Mouse (Mus musculus) midbrain, embryonic 16.5 days (tissue): ENCODE data around the gene Ccni. TPM values are rescaled to one million over a fixed set of nuclear protein-coding genes. Genes with fewer than 3 reads are reported as not detected.

Source experiments
- ATAC-seq: fragments of 200-750 bp; cut with Nextera tagmentation; 2 replicates; pipeline ENCODE4 v1.8.0; 2017; ENCODE audit warnings: moderate TSS enrichment
- H3K27ac ChIP-seq: fragments of 300-500 bp; sonication (generic); 2 replicates; pipeline ENCODE4 v1.5.1; 2014; ENCODE audit warnings: mild to moderate bottlenecking, low read length, mixed read lengths
- H3K27me3 ChIP-seq: fragments of 300-500 bp; sonication (generic); 2 replicates; pipeline ENCODE4 v1.6.1; 2014; ENCODE audit warnings: low read depth, low read length, mixed read lengths; ENCODE audit not compliant: control insufficient read depth, insufficient read depth
- H3K36me3 ChIP-seq: fragments of 300-500 bp; sonication (generic); 2 replicates; pipeline ENCODE4 v1.6.1; 2014; ENCODE audit warnings: mild to moderate bottlenecking, low read length, moderate library complexity, mixed read lengths; ENCODE audit not compliant: control insufficient read depth, insufficient read depth
- H3K4me1 ChIP-seq: fragments of 300-500 bp; sonication (generic); 2 replicates; pipeline ENCODE4 v1.6.1; 2014; ENCODE audit warnings: mild to moderate bottlenecking, low read length, mixed read lengths; ENCODE audit not compliant: control insufficient read depth, insufficient read depth
- H3K4me2 ChIP-seq: fragments of 300-500 bp; sonication (generic); 2 replicates; pipeline ENCODE4 v1.6.1; 2014; ENCODE audit warnings: mild to moderate bottlenecking, low read length, mixed read lengths
- H3K4me3 ChIP-seq: fragments of 300-500 bp; sonication (generic); 2 replicates; pipeline ENCODE4 v1.5.1; 2014; ENCODE audit warnings: low read depth, mild to moderate bottlenecking, low read length, moderate library complexity, mixed read lengths
- H3K9ac ChIP-seq: fragments of 300-500 bp; sonication (generic); 2 replicates; pipeline ENCODE4 v1.6.1; 2014; ENCODE audit warnings: low read depth, low read length, mixed read lengths
- H3K9me3 ChIP-seq: fragments of 300-500 bp; sonication (generic); replicated peaks from 2 replicates; pipeline ENCODE4 v1.6.1; 2014; ENCODE audit warnings: mild to moderate bottlenecking, low read length, mixed read lengths; ENCODE audit not compliant: control insufficient read depth, poor library complexity, severe bottlenecking
- WGBS: fragments of 180-500 bp; shearing (Covaris S2); extraction: QIAGEN DNeasy Blood & Tissue Kit; methylation state at CpG from one replicate; pipeline ENCODE4 v1.1.7; 2014; 5-methylcytosine and 5-hydroxymethylcytosine counted together
- polyA plus RNA-seq: library from polyadenylated mRNA; unstranded; fragments of >200 nt; fragmentation: Nextera tagmentation; extraction: Ambion mirVana; gene quantifications from 2 replicates; pipeline ENCODE4 v1.2.1, GENCODE M21; 2015

Gene Ccni
- polyA plus RNA-seq, 1 experiment from 2014 or later = 135 TPM

DNA sequence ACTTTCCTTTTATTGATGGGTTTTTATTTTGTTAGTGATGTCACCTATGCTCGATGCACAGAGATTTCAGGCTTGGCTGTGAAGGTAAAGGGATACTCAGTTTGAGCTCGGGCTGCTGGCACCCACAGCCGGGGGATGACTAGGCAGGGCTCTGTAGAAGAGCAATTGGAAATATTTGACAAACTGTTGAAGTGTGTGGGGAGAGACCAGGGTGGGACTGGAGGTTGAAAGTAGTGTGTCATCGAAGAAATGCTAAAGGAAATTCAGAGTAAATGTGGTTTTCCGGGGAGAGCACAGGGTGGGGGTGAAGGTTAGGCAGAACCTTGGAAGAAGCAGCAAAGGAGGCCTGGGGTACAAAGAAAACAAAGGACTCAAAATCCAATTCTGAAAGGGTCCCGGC, 54.3 kb downstream of the Ccni start:
- no peaks in the 10 kb centered on the region for H3K9me3 ChIP-seq
- H3K4me2 ChIP-seq = no peak overlapping the region
- no peak overlapping the region for H3K27ac ChIP-seq
- no peaks in the 10 kb centered on the region for H3K4me1 ChIP-seq
- H3K27me3 ChIP-seq = no peaks in the 10 kb centered on the region
- no peak for ATAC-seq
- no peak overlapping the region for H3K9ac ChIP-seq
- 0 out of 2 replicates have a peak, but pooled peaks cover 5% of the 10 kb centered on the region for H3K36me3 ChIP-seq
- no peak overlapping the region for H3K4me3 ChIP-seq
- 79% methylated on average over 6 of the region's 6 CpGs for WGBS

GRCm38 (mm10) chr5:93149969-93150777, 56.1 kb downstream of the Ccni start:
- Histone ChIP-seq H3K27me3 (no peaks in the 10 kb centered on the region), H3K36me3 (0 out of 2 replicates have a peak, but pooled peaks cover 3% of the 10 kb centered on the region), H3K4me1 (no peaks in the 10 kb centered on the region; the same call in 1 of the 2 replicates), H3K4me3 (no peak overlapping the region), H3K27ac (no peak overlapping the region), H3K9ac (no peak overlapping the region), H3K4me2 (no peak overlapping the region), H3K9me3 (no peaks in the 10 kb centered on the region)
- 82% methylated on average over 11 of the region's 12 CpGs for WGBS
- ATAC-seq = no peak

DNA sequence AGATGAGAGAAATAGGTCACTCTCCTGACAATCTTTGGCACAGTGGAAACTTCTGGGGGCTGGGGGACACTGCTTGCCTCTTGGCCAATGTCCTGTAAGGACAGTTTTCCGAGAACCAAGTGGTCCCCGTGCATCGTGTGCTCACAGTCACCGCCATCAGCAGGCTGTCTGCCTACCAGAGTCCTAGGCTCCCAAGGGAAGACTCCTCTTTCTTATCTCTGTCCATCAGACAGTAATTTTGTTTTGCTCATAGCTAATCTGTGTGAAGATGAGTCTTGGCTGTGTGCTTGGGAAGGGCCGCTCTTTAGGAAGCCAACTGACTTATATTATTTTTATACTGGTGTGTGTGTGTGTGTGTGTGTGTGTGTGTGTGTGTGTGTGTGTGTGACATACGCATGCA, 60.8 kb downstream of the Ccni start:
- H3K4me2 ChIP-seq = no peak overlapping the region
- H3K9me3 ChIP-seq = no peaks in the 10 kb centered on the region
- no peak for ATAC-seq
- 0 out of 2 replicates have a peak, but pooled peaks cover 5% of the 10 kb centered on the region for H3K36me3 ChIP-seq
- no peaks in the 10 kb centered on the region for H3K27me3 ChIP-seq
- no peak overlapping the region for H3K4me3 ChIP-seq
- no peak overlapping the region for H3K9ac ChIP-seq
- H3K27ac ChIP-seq = no peak overlapping the region
- H3K4me1 ChIP-seq = peaks cover 3% of the 10 kb centered on the region; the same call in 1 of the 2 replicates
- WGBS = 81% methylated on average over 6 of the region's 6 CpGs

- no peak overlapping the region for H3K4me3 ChIP-seq
- 0 out of 2 replicates have a peak, but pooled peaks cover 5% of the 10 kb centered on the region for H3K36me3 ChIP-seq
- no peaks in the 10 kb centered on the region for H3K27me3 ChIP-seq
- peaks cover 3% of the 10 kb centered on the region; the same call in 1 of the 2 replicates for H3K4me1 ChIP-seq
- H3K4me2 ChIP-seq = no peak overlapping the region
- 17% methylated on average over 5 of the region's 5 CpGs for WGBS
- no peak for ATAC-seq
- no peaks in the 10 kb centered on the region for H3K9me3 ChIP-seq
- H3K27ac ChIP-seq = no peak overlapping the region
- H3K9ac ChIP-seq = no peak overlapping the region
These were observed 61.4 kb downstream of the Ccni start for GRCm38 (mm10) chr5:93144874-93145273.

GRCm38 (mm10) chr5:93143360-93144091, 62.8 kb downstream of the Ccni start:
- Histone ChIP-seq H3K4me3 (no peak overlapping the region), H3K9ac (no peak overlapping the region), H3K36me3 (0 out of 2 replicates have a peak, but pooled peaks cover 5% of the 10 kb centered on the region), H3K4me1 (peaks cover 3% of the 10 kb centered on the region; the same call in 1 of the 2 replicates), H3K4me2 (no peak overlapping the region), H3K27me3 (no peaks in the 10 kb centered on the region), H3K27ac (no peak overlapping the region), H3K9me3 (no peaks in the 10 kb centered on the region)
- WGBS = 77% methylated on average over 12 of the region's 12 CpGs
- peak; percentile 55; the same call in 1 of the 2 replicates for ATAC-seq

DNA sequence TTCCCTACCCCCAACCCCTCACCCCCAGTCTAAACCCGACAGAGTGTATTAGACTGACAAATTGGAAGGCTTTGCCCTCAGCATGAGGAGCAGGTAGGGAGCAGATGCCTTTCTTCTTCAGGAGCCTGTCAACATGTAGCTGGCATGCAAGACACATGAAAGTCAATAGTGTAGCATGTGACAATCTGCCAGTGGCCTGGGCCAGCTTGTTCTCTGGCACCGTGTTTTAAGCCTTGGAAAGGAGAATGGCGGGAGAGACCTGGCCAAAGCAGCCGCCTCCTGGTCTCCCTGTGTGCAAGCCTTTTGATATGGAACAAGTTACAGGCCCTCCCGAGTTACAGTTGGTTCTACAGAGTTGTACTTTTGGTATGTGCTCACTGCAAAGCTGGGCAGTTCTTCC, 65.5 kb downstream of the Ccni start:
- Histone ChIP-seq H3K36me3 (0 out of 2 replicates have a peak, but pooled peaks cover 2% of the 10 kb centered on the region), H3K9me3 (no peaks in the 10 kb centered on the region), H3K9ac (no peak overlapping the region), H3K4me2 (no peak overlapping the region), H3K4me1 (peaks cover 3% of the 10 kb centered on the region; the same call in 1 of the 2 replicates), H3K27me3 (no peaks in the 10 kb centered on the region), H3K4me3 (no peak overlapping the region), H3K27ac (no peak overlapping the region)
- 88% methylated on average over 5 of the region's 5 CpGs for WGBS
- ATAC-seq = no peak

DNA sequence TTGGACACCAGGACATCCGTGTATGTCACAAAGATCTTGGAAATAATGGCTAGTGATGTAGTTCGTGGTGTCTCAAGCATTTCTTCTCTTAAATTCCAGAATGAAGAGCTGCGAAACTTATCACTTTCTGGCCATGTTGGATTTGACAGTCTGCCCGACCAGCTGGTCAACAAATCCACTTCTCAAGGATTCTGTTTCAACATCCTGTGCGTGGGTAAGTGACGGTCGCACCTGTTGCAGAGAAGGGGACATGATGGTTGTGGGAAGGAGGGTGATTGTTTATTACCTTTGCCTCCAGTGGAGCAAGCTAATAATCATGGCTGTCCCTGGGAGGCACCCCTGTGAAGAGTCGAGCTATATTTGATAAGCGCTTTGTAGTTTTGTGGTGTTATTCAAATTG, 66.9 kb downstream of the Ccni start:
- H3K4me3 ChIP-seq = no peak overlapping the region
- H3K4me1 ChIP-seq = no peaks in the 10 kb centered on the region
- ATAC-seq = no peak
- WGBS = 99% methylated on average over 9 of the region's 9 CpGs
- H3K9ac ChIP-seq = no peak overlapping the region
- H3K27me3 ChIP-seq = no peaks in the 10 kb centered on the region
- no peak overlapping the region for H3K27ac ChIP-seq
- no peak overlapping the region for H3K4me2 ChIP-seq
- 0 out of 2 replicates have a peak, but pooled peaks cover 2% of the 10 kb centered on the region for H3K36me3 ChIP-seq
- no peaks in the 10 kb centered on the region for H3K9me3 ChIP-seq

- Histone ChIP-seq H3K27ac (no peak overlapping the region), H3K4me2 (no peak overlapping the region), H3K27me3 (no peaks in the 10 kb centered on the region), H3K4me3 (no peak overlapping the region), H3K9me3 (no peaks in the 10 kb centered on the region), H3K36me3 (0 out of 2 replicates have a peak, but pooled peaks cover 2% of the 10 kb centered on the region), H3K4me1 (peaks cover 15% of the 10 kb centered on the region), H3K9ac (no peak overlapping the region)
- WGBS = 77% methylated on average over 5 of the region's 5 CpGs
- ATAC-seq = no peak
These were observed 69.2 kb downstream of the Ccni start for GRCm38 (mm10) chr5:93136956-93137586.
